Mouse (Mus musculus): ENCODE measurements at regions not wholly inside any gene's neighbourhood (a gene's known extent, or its start where the extent isn't known, plus 50 kb on each side); places are given as distances from the start of the nearest gene placed in this dataset.

- ATAC-seq (ENCODE audit: low FRiP score, low TSS enrichment): no peak
- 66% methylated on average over 3 of the region's 3 CpGs for WGBS
- Histone ChIP-seq H3K4me1 (ENCODE audit: insufficient read depth, low read length) (peaks cover 15% of the 10 kb centered on the region), H3K27ac (ENCODE audit: low read length) (no peak overlapping the region), H3K9ac (replicated peaks; ENCODE audit: low read length) (no peak overlapping the region), H3K27me3 (ENCODE audit: insufficient read depth, low read length) (no peaks in the 10 kb centered on the region), H3K36me3 (ENCODE audit: insufficient read depth, low read length) (no peaks in the 10 kb centered on the region), H3K9me3 (ENCODE audit: low read length) (no peaks in the 10 kb centered on the region), H3K4me3 (ENCODE audit: low read length) (no peak overlapping the region), H3K4me2 (replicated peaks; ENCODE audit: low read depth, low read length) (no peak overlapping the region)
Observed at GRCm38 (mm10) chr10:8970807-8971206, 84.9 kb upstream of the Sash1 start.

GRCm38 (mm10) chr10:8969586-8969985, 83.7 kb upstream of the Sash1 start:
- no peak overlapping the region for H3K27ac ChIP-seq (ENCODE audit: low read length)

GRCm38 (mm10) chr10:8969016-8969415, 83.1 kb upstream of the Sash1 start:
- no peak for ATAC-seq (ENCODE audit: low FRiP score, low TSS enrichment)
- 75% methylated on average over 5 of the region's 5 CpGs for WGBS
- peak overlapping the region; percentile 31; the same call in 1 of the 2 replicates for H3K27ac ChIP-seq (ENCODE audit: low read length)

More at GRCm38 (mm10) chr10:8969586-8969985, 83.7 kb upstream of the Sash1 start:
- Histone ChIP-seq H3K27me3 (ENCODE audit: insufficient read depth, low read length) (no peaks in the 10 kb centered on the region), H3K9me3 (ENCODE audit: low read length) (no peaks in the 10 kb centered on the region), H3K9ac (replicated peaks; ENCODE audit: low read length) (no peak overlapping the region), H3K4me3 (ENCODE audit: low read length) (no peak overlapping the region), H3K4me1 (ENCODE audit: insufficient read depth, low read length) (peaks cover 15% of the 10 kb centered on the region), H3K36me3 (ENCODE audit: insufficient read depth, low read length) (no peaks in the 10 kb centered on the region), H3K4me2 (replicated peaks; ENCODE audit: low read depth, low read length) (no peak overlapping the region)
- no peak for ATAC-seq (ENCODE audit: low FRiP score, low TSS enrichment)

GRCm38 (mm10) chr10:8968276-8968923, 82.5 kb upstream of the Sash1 start:
- Histone ChIP-seq H3K9ac (replicated peaks; ENCODE audit: low read length) (no peak overlapping the region), H3K4me1 (ENCODE audit: insufficient read depth, low read length) (peaks cover 15% of the 10 kb centered on the region), H3K36me3 (ENCODE audit: insufficient read depth, low read length) (no peaks in the 10 kb centered on the region), H3K27me3 (ENCODE audit: insufficient read depth, low read length) (no peaks in the 10 kb centered on the region), H3K27ac (ENCODE audit: low read length) (peak overlapping the region; percentile 31), H3K4me3 (ENCODE audit: low read length) (no peak overlapping the region), H3K9me3 (ENCODE audit: low read length) (no peaks in the 10 kb centered on the region), H3K4me2 (replicated peaks; ENCODE audit: low read depth, low read length) (no peak overlapping the region)
- peak; percentile 67 for ATAC-seq (ENCODE audit: low FRiP score, low TSS enrichment)
- WGBS: 30% methylated on average over 8 of the region's 8 CpGs

More at GRCm38 (mm10) chr10:8969016-8969415, 83.1 kb upstream of the Sash1 start:
- Histone ChIP-seq H3K27me3 (ENCODE audit: insufficient read depth, low read length) (no peaks in the 10 kb centered on the region), H3K4me3 (ENCODE audit: low read length) (no peak overlapping the region), H3K36me3 (ENCODE audit: insufficient read depth, low read length) (no peaks in the 10 kb centered on the region), H3K9me3 (ENCODE audit: low read length) (no peaks in the 10 kb centered on the region), H3K4me1 (ENCODE audit: insufficient read depth, low read length) (peaks cover 15% of the 10 kb centered on the region), H3K9ac (replicated peaks; ENCODE audit: low read length) (no peak overlapping the region), H3K4me2 (replicated peaks; ENCODE audit: low read depth, low read length) (no peak overlapping the region)

GRCm38 (mm10) chr10:8962921-8963320, 77.1 kb upstream of the Sash1 start:
- no peaks in the 10 kb centered on the region for H3K27me3 ChIP-seq (ENCODE audit: insufficient read depth, low read length)
- ATAC-seq (ENCODE audit: low FRiP score, low TSS enrichment): no peak
- peaks cover 4% of the 10 kb centered on the region; the same call in 1 of the 2 replicates for H3K4me1 ChIP-seq (ENCODE audit: insufficient read depth, low read length)
- H3K4me3 ChIP-seq (ENCODE audit: low read length): no peak overlapping the region
- no peak overlapping the region for H3K9ac ChIP-seq (replicated peaks; ENCODE audit: low read length)
- no peaks in the 10 kb centered on the region for H3K36me3 ChIP-seq (ENCODE audit: insufficient read depth, low read length)
- no peaks in the 10 kb centered on the region for H3K9me3 ChIP-seq (ENCODE audit: low read length)
- no peak overlapping the region for H3K27ac ChIP-seq (ENCODE audit: low read length)
- no peak overlapping the region for H3K4me2 ChIP-seq (replicated peaks; ENCODE audit: low read depth, low read length)
- 76% methylated on average over 5 of the region's 5 CpGs for WGBS

- H3K27ac ChIP-seq (ENCODE audit: low read length): no peak overlapping the region
- H3K27me3 ChIP-seq (ENCODE audit: insufficient read depth, low read length): no peaks in the 10 kb centered on the region
- no peak overlapping the region for H3K4me3 ChIP-seq (ENCODE audit: low read length)
- no peak for ATAC-seq (ENCODE audit: low FRiP score, low TSS enrichment)
- peaks cover 1% of the 10 kb centered on the region for H3K4me1 ChIP-seq (ENCODE audit: insufficient read depth, low read length)
- no peaks in the 10 kb centered on the region for H3K9me3 ChIP-seq (ENCODE audit: low read length)
- H3K36me3 ChIP-seq (ENCODE audit: insufficient read depth, low read length): no peaks in the 10 kb centered on the region
- H3K4me2 ChIP-seq (replicated peaks; ENCODE audit: low read depth, low read length): no peak overlapping the region
- H3K9ac ChIP-seq (replicated peaks; ENCODE audit: low read length): no peak overlapping the region
- 79% methylated on average over 10 of the region's 10 CpGs for whole genome bisulfite sequencing
Observed at GRCm38 (mm10) chr10:8960964-8961675, 75.2 kb upstream of the Sash1 start.

- Histone ChIP-seq H3K36me3 (ENCODE audit: insufficient read depth, low read length) (no peaks in the 10 kb centered on the region), H3K9me3 (ENCODE audit: low read length) (no peaks in the 10 kb centered on the region), H3K4me3 (ENCODE audit: low read length) (no peak overlapping the region), H3K27ac (ENCODE audit: low read length) (no peak overlapping the region), H3K4me1 (ENCODE audit: insufficient read depth, low read length) (peaks cover 8% of the 10 kb centered on the region), H3K4me2 (replicated peaks; ENCODE audit: low read depth, low read length) (no peak overlapping the region), H3K27me3 (ENCODE audit: insufficient read depth, low read length) (no peaks in the 10 kb centered on the region), H3K9ac (replicated peaks; ENCODE audit: low read length) (no peak overlapping the region)
- ATAC-seq (ENCODE audit: low FRiP score, low TSS enrichment): no peak
- 84% methylated on average over 9 of the region's 9 CpGs for WGBS
Observed at GRCm38 (mm10) chr10:8960275-8960960, 74.5 kb upstream of the Sash1 start.

- no peaks in the 10 kb centered on the region for H3K36me3 ChIP-seq (ENCODE audit: insufficient read depth, low read length)
- H3K4me1 ChIP-seq (ENCODE audit: insufficient read depth, low read length): peaks cover 26% of the 10 kb centered on the region
- H3K4me2 ChIP-seq (replicated peaks; ENCODE audit: low read depth, low read length): no peak overlapping the region
- H3K9me3 ChIP-seq (ENCODE audit: low read length): no peaks in the 10 kb centered on the region
- H3K4me3 ChIP-seq (ENCODE audit: low read length): no peak overlapping the region
- ATAC-seq (ENCODE audit: low FRiP score, low TSS enrichment): peak; percentile 86
- WGBS: 16% methylated on average over 6 of the region's 6 CpGs
- peaks cover 2% of the 10 kb centered on the region; the same call in 1 of the 2 replicates for H3K27me3 ChIP-seq (ENCODE audit: insufficient read depth, low read length)
- H3K9ac ChIP-seq (replicated peaks; ENCODE audit: low read length): no peak overlapping the region
- H3K27ac ChIP-seq (ENCODE audit: low read length): 0 out of 2 replicates have a peak overlapping the region, but pooled peaks have one; percentile 10
Observed at GRCm38 (mm10) chr10:8955499-8956211, 69.8 kb upstream of the Sash1 start.

GRCm38 (mm10) chr10:8954003-8954402, 68.1 kb upstream of the Sash1 start:
- ATAC-seq (ENCODE audit: low FRiP score, low TSS enrichment): peak; percentile 46; the same call in 1 of the 2 replicates
- H3K9ac ChIP-seq (replicated peaks; ENCODE audit: low read length): no peak overlapping the region
- H3K27ac ChIP-seq (ENCODE audit: low read length): no peak overlapping the region
- no peaks in the 10 kb centered on the region for H3K9me3 ChIP-seq (ENCODE audit: low read length)
- H3K4me2 ChIP-seq (replicated peaks; ENCODE audit: low read depth, low read length): no peak overlapping the region
- H3K4me1 ChIP-seq (ENCODE audit: insufficient read depth, low read length): peaks cover 29% of the 10 kb centered on the region
- 66% methylated on average over 4 of the region's 4 CpGs for WGBS
- H3K27me3 ChIP-seq (ENCODE audit: insufficient read depth, low read length): peaks cover 2% of the 10 kb centered on the region; the same call in 1 of the 2 replicates
- no peak overlapping the region for H3K4me3 ChIP-seq (ENCODE audit: low read length)
- H3K36me3 ChIP-seq (ENCODE audit: insufficient read depth, low read length): no peaks in the 10 kb centered on the region

All from kidney, embryonic 16.5 days (tissue).